Mouse (Mus musculus) layer of hippocampus, adult 9-10 months (tissue): ENCODE data around the gene Tmem63a.
"Not testable (repeated sequence)": the region's sequence is repeated elsewhere in the genome, so short reads cannot be mapped to it uniquely, and the experiment has no call there.

Source experiments
- DNase-seq: peaks from one replicate; pipeline ENCODE4 v3.0.0; 2022; ENCODE audit warnings: low spot score

The Tmem63a gene

DNA sequence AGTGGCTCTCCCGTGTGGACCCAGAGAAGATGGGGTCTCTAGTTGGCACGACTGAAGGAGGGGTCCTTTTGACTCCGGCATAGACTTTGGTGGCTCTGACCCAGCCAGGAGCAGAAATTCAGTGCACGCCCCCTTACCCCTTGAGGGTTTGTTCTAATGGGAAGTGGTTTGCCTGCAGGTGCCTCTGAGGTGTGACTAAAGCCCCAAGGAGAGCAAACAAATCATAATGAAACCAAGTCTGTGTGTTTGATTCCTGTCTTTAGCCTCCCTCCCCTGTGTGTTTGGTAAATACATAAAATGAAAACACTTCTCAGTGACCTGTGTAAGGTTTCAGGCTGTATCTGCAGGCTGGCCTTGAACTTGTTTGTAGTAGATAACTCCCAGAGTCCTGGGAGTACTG, 15.9 kb upstream of the Tmem63a start:
- DNase-seq, result no peak

DNA sequence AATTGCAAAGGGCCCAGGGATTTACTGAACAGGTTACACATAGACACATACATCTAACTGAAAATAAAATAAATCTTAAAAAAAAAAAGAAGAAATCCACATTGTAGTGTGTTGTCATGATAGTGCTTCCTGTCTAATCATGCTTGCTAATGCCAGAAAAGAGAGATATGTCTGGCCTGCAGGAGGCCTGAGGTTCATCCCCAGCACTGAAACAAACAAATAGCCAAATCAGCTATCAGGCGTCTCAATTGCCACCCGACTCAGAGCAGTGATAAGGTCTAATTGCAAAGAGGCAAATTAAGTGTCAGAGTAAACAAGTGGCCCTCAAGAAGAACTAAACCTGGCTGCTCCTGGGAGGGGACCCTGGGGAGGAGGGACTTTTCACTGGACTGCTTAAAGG, 12.5 kb upstream of the Tmem63a start:
- DNase-seq, result no peak

DNA sequence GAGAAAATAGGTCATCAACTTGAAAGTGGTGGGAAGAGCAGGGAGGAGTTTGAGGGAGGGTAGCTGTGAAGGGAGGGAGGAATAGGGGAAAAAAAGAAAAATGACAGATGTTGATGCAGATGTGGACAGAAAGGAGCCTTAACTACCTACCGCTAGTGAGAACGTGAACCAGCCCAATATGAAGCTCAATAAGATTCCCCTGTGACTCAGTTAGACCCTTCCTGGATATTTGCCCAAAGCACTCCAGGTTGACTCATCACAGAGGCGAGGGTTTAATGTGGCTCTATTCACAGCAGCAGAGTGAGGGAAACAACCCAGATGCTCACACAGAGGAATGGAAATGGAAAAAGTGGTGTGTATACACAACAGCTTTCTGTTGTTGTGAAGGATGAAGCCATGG, 11.0 kb upstream of the Tmem63a start:
- no peak for DNase-seq

DNA sequence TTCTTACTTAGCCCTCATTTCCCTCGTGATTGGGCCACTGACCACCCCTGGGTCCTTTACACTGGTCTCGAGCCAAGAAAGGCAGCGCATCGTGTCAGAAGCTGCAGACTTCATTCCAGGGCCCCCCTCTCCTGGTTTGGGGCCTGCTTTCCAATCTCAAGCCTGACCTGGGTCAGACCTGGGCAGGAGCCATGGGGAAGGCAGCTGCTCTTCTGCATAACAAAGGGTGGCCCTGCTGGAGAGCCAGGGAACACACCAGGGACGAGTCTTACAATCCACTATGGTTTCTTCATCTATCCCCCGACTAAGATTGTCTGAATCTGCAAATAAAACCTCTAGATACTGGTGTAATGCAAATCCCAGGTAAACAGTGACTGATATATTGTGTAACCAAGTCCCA, 8.5 kb upstream of the Tmem63a start:
- DNase-seq, result no peak

DNA sequence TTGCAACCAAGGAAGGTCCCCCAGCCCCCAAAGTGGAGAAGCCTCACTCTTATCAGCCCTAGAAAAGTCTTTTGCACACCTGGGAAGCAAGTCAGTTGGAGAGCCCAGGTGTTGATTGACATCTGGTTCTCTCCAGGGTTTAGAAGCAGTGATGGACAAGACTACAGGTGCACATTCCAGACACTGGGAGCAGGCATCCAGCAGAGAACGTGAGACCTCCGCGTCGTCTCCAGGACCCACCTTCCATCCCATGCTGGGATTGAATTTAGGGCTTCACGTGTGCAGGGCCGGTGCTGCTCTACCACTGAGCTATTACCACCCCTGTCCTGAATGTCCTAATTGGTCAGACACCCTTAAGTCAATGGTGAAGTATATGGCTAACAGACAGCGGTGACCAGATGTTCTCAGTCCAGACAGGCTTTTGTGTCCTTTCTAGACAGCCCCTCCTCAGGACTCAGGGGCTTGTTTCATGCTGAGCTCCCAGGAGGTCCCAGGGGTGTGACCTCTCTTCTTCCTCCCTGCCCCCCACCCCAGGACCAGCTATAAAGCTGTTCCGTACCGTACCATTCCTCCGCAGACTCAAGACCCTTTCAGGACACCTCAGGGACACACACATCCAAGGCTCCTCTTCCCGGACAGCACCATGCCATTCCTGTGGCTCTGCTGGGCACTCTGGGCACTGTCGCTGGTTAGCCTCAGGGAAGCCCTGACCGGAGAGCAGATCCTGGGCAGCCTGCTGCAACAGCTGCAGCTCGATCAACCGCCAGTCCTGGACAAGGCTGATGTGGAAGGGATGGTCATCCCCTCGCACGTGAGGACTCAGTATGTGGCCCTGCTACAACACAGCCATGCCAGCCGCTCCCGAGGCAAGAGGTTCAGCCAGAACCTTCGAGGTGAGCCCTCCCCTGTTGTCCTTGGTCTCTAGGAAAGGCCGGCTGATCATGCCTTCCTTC, 7.4 kb upstream of the Tmem63a start, which contains the start of gene Lefty1:
TSS of gene Lefty1 (plus strand) at position 556 of the 953 bp plus-strand sequence.
- no peak for DNase-seq

DNA sequence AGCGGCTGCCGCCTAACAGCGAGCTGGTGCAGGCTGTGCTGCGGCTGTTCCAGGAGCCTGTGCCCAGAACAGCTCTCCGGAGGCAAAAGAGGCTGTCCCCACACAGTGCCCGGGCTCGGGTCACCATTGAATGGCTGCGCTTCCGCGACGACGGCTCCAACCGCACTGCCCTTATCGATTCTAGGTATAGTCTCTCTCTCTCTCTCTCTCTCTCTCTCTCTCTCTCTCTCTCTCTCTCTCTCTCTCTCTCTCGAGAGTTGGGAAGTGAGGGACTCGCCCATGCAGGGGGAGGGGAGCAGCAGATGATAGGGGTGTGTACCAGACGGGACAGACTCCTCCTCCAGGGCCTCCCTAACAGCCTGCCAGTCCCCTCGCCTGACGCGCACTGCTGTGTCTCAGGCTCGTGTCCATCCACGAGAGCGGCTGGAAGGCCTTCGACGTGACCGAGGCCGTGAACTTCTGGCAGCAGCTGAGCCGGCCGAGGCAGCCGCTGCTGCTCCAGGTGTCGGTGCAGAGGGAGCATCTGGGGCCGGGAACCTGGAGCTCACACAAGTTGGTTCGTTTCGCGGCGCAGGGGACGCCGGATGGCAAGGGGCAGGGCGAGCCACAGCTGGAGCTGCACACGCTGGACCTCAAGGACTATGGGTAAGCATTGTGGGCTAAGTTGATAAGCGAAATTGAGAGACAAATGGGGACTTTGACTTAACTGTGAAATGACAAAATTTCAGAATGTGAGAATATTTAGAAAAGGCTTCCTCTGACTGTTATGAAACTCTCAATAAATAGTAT, 5.3 kb upstream of the Tmem63a start:
- DNase-seq, result not testable (repeated sequence)

DNA sequence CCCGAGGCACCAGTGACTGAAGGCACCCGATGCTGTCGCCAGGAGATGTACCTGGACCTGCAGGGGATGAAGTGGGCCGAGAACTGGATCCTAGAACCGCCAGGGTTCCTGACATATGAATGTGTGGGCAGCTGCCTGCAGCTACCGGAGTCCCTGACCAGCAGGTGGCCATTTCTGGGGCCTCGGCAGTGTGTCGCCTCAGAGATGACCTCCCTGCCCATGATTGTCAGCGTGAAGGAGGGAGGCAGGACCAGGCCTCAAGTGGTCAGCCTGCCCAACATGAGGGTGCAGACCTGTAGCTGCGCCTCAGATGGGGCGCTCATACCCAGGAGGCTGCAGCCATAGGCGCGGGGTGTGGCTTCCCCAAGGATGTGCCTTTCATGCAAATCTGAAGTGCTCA, 4.5 kb upstream of the Tmem63a start:
- not testable (repeated sequence) for DNase-seq

- not testable (repeated sequence) for DNase-seq
These were observed 3.4 kb upstream of the Tmem63a start for GRCm38 (mm10) chr1:180938781-180939180.

GRCm38 (mm10) chr1:180940776-180941460, 1.2 kb upstream of the Tmem63a start:
- no peak for DNase-seq

GRCm38 (mm10) chr1:180941726-180942125, 418 bp upstream of the Tmem63a start:
- no peak for DNase-seq

DNA sequence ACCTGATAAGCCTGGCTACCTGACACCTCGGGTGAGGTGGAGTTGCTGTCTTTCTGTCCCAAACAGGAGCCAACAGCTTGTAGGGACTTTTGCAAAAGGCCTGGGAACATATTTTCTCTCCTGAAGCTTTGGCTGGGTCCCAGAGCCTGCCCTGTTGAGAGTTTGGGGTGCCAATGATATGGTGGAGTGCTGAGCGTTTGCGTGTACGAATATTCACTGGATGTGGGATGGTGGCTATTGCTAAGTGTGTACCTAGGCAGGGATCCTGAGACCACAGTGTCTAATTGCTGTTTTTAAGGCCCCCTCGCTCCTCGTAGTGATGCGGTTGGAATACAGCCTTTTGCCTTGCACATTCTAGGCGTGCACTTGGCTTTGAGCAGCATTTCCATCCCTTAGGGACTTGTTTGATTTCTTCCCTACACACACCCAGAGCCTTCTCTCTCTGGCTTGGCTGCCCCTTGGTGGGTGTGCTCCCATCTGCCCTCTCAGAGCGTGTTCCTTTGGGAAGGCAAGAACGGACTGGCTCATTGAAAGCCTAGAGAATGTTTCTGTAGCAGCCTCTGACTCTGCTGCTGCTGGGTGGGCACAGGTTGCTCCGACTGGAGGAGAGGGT, 994 bp downstream of the Tmem63a start:
- DNase-seq, result no peak

- DNase-seq, result no peak
These were observed 1.8 kb downstream of the Tmem63a start for GRCm38 (mm10) chr1:180943896-180944295.

GRCm38 (mm10) chr1:180944553-180944952, 2.4 kb downstream of the Tmem63a start:
- no peak for DNase-seq

DNA sequence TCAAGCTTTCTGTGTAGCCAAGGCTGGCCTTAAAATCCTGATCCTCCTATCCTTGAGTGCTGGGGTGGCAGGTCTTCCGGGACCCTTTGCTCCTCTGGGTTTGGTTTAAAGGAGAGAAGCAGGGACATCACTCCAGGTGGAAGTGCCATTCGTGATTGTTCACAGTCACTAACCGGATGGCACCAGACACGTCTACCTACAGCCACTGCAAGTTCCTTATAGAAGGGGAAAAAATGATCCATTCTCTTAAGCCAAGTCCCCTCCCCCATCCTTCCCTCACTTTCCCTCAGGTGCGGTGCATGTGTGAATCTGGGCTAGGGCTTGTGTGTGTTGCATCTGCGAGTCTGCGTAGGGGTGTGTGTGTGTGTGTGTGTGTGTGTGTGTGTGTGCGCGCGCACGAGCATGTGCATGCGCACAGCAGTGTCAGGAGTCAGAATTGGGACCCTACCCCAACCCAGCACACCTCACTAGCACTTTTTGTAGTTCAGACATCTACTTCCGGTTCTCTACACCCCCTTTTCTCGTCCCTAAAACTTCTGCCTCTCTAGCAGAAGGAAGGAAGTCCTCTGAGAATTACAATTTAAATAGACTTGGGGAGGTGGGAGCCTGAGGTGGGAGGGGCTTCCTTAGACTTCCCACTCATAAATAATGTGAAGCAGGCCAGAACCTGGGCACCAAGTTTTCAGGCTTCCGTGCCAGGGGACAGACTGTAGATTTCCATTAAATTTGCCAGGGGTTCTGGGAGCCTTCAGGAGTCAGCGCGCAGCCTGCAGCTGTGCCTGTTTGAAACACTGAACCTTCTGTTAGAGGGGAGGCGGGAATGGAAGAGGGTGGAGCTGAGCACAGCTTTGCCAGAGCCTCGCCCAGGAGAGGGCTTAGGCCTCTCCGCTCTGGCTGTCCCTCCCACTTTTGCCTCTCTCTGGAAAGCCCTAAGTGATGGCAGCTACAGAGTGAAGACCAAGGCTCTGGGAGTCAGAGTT, 3.1 kb downstream of the Tmem63a start:
- DNase-seq, result no peak

GRCm38 (mm10) chr1:180946448-180946847, 4.3 kb downstream of the Tmem63a start:
- no peak for DNase-seq

- DNase-seq, result no peak
These were observed 10.1 kb downstream of the Tmem63a start for GRCm38 (mm10) chr1:180952085-180952746.

- DNase-seq, result no peak
These were observed 10.7 kb downstream of the Tmem63a start for GRCm38 (mm10) chr1:180952808-180953207.

DNA sequence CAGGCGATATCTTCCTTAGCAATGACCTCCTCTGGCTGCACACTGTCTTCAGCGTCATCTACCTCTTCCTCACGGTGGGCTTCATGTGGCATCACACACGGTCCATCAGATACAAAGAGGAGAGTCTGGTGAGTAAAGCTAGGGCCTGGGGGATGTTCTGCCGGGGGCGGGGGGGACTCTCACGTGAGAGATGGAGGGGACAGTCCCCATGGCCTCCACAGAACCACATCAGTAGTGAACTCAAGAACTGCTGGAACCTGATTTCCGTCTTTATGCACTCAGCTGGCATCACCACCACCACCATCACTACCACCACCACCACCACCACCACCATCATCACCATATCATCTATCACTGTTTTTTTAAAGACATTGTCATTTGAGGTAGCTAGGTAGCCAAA, 14.3 kb downstream of the Tmem63a start:
- no peak for DNase-seq

GRCm38 (mm10) chr1:180956973-180957381, 14.8 kb downstream of the Tmem63a start:
- no peak for DNase-seq

- DNase-seq, result no peak
These were observed 15.8 kb downstream of the Tmem63a start for GRCm38 (mm10) chr1:180957989-180958388.
